Mouse (Mus musculus) kidney, adult 2 months (tissue): ENCODE results near the gene Neb.

Source experiments
- CTCF ChIP-seq: fragments of 200-500 bp; conservative IDR thresholded peaks from 2 replicates; pipeline ENCODE4 v1.5.1; 2011; ENCODE audit warnings: low read depth, mild to moderate bottlenecking, control low read depth, low read length, moderate library complexity, mixed read lengths; ENCODE audit not compliant: insufficient read depth, insufficient read length
- POLR2A ChIP-seq: fragments of 200-500 bp; IDR thresholded peaks from one replicate; pipeline ENCODE4 v1.6.1; 2011; ENCODE audit warnings: low read depth, low read length, control low read depth

DNA sequence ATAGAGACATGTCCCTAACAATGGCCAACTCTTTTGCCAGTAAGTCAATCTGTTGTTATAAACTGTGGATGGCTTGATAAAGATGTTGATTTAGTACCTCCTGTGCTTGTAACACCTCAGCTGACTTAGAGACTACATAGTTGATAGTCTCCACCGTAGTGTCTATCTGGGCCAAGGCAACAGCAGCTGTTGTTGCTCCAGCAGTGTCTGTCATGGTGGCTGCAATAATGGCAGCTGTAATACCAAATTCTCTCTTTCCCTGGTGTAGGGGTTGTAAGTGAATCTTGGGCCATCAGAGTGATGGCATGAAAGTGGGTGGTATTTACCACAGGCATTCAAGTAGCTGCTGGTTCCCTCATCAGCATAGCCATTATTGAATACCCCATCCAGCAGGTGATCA is 27.2 kb downstream of the Neb start:
- no peak for TF ChIP-seq CTCF
- TF ChIP-seq POLR2A: no peak
